Mouse (Mus musculus) naive thymus-derived CD4-positive, alpha-beta T cell, adult 2 months (primary cell): ENCODE measurements at regions not wholly inside any gene's neighbourhood (a gene's known extent, or its start where the extent isn't known, plus 50 kb on each side); places are given as distances from the start of the nearest gene placed in this dataset.

Source experiments
- DNase-seq: peaks from one replicate; pipeline ENCODE4 v3.0.0-alpha.2; 2011; ENCODE audit warnings: low read depth

- DNase-seq, result no peak
Observed at GRCm38 (mm10) chr6:31107360-31107759, 148.5 kb upstream of the Klf14 start.

- no peak for DNase-seq
Observed at GRCm38 (mm10) chr6:31107916-31108685, 149.2 kb upstream of the Klf14 start.

- DNase-seq, result no peak
Observed at GRCm38 (mm10) chr6:31109604-31110003, 150.7 kb upstream of the Klf14 start.

- DNase-seq, result no peak
Observed at GRCm38 (mm10) chr6:31112293-31113077, 153.6 kb upstream of the Klf14 start.

- no peak for DNase-seq
Observed at GRCm38 (mm10) chr6:31113558-31114326, 154.9 kb upstream of the Klf14 start.

- peak; percentile 83 for DNase-seq
Observed at GRCm38 (mm10) chr6:31114336-31115335, 155.8 kb upstream of the Klf14 start.

GRCm38 (mm10) chr6:31115566-31115965 is 156.7 kb upstream of the Klf14 start:
- no peak for DNase-seq

GRCm38 (mm10) chr6:31116365-31116764 is 157.5 kb upstream of the Klf14 start:
- DNase-seq, result no peak

- no peak for DNase-seq
Observed at GRCm38 (mm10) chr6:31117666-31118065, 158.8 kb upstream of the Klf14 start.

GRCm38 (mm10) chr6:31121008-31121407 is 162.1 kb upstream of the Klf14 start:
- no peak for DNase-seq

GRCm38 (mm10) chr6:31122895-31123294 is 164.0 kb upstream of the Klf14 start:
- no peak for DNase-seq

GRCm38 (mm10) chr6:31123342-31123990 is 164.6 kb upstream of the Klf14 start:
- no peak for DNase-seq

GRCm38 (mm10) chr6:31124076-31124475 is 165.2 kb upstream of the Klf14 start:
- no peak for DNase-seq

- DNase-seq, result no peak
Observed at GRCm38 (mm10) chr6:31124872-31125271, 166.0 kb upstream of the Klf14 start.

GRCm38 (mm10) chr6:31125328-31126118 is 166.6 kb upstream of the Klf14 start:
- peak; percentile 80 for DNase-seq

- peak; percentile 88 for DNase-seq
Observed at GRCm38 (mm10) chr6:31126131-31126871, 167.4 kb upstream of the Klf14 start.

GRCm38 (mm10) chr6:31129170-31129569 is 170.3 kb upstream of the Klf14 start:
- DNase-seq, result no peak

GRCm38 (mm10) chr6:31129987-31130386 is 171.1 kb upstream of the Klf14 start:
- DNase-seq, result no peak

GRCm38 (mm10) chr6:31130522-31130921 is 171.6 kb upstream of the Klf14 start:
- no peak for DNase-seq
